Mouse (Mus musculus): ENCODE data around the gene Dlg4.

GRCm38 (mm10) chr11:70029130-70029801 lies 12.5 kb downstream of the Dlg4 start:
- TF ChIP-seq CTCF (IDR thresholded peaks at IDR 0.05; ENCODE audit: extremely low read depth, insufficient read depth, insufficient read length, insufficient replicate concordance) (no peak), POLR2A (IDR thresholded peaks at IDR 0.05; ENCODE audit: low read depth, low read length) (no peak)

Data from spleen, adult 2 months (tissue).